Mouse (Mus musculus): ENCODE data around the gene Ino80.

Ino80 gene

GRCm38 (mm10) chr2:119324576-119325318 is 152.7 kb downstream of the Ino80 start:
- in situ Hi-C loops (cut with MboI): no loop called here

DNA sequence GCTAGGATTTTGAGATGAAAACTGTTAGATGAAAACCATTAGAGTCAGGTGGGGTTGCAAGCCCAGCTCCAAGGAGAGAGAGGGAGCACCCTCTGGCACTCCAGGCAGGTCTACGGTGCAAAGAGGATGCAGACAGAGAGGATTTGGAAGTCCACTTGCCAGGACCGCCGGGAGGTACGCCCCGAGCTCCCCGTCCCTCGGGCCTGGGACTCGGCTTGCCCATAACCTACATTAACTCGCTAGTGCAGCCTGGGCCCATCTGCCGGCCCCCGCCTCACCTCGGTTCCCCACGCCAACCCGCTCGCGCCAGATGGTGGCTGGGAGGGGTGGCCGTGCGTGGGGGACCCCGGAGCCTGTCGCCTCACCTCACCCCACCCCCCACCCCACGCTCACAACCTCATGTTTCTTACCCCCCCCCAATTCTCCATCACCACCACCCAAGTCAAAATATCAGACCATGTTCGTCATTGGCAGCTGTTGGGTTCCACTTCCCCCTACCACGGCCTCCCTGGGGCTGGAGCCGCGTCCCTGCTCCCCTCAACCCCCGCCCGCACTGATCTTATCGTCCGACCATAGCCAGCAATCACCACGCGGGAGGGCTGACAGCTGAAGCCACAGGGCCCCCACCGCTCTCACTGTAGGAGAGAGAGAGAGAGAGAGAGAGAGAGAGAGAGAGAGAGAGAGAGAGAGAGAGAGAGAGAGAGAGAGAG is 153.5 kb downstream of the Ino80 start:
- in situ Hi-C loops (cut with MboI): no loop called here
